Mouse (Mus musculus): ENCODE results near the gene Mfsd2a. TPM values are rescaled to one million over a fixed set of nuclear protein-coding genes. Genes with fewer than 3 reads are reported as not detected.

The Mfsd2a gene
- polyA plus RNA-seq, 1 experiment: 44.7 TPM

- TF ChIP-seq POLR2A (IDR thresholded peaks at IDR 0.05; ENCODE audit: borderline replicate concordance, extremely low read depth, insufficient read depth, insufficient read length, poor library complexity, severe bottlenecking): no peak
- TF ChIP-seq CTCF (IDR thresholded peaks at IDR 0.05; ENCODE audit: borderline replicate concordance, extremely low read depth, insufficient read depth, insufficient read length): no peak
- DNase-seq (ENCODE audit: low read depth): no peak
Observed at GRCm38 (mm10) chr4:122932239-122932978, 28.6 kb downstream of the Mfsd2a start.

DNA sequence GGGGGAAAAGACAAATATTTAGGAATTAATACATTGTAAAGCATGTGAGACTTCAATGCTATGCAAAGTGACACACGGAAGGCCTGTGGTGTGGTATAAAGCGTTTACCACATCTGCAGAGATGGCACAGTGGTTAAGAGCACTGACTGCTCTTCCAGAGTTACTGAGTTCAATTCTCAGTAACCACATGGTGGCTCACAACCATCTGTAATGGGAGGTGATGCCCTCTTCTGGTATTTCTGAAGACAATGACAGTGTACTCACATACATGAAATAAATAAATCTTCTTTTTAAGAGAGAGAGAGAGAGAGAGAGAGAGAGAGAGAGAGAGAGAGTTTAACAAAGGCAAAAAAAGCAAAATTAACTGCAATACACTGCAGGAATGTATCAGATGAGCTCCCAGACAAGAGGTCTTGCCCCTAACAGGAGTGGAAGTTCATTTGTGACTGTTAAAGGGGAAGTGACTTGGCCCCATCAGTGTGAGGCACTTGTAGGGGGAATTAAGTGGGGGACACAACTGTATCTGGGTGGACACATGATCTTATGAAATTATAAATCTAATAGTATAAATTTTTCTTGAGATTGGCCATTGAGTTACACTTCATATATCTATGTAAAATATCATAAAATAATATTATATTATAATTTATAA lies 29.9 kb downstream of the Mfsd2a start:
- no peak for TF ChIP-seq CTCF (IDR thresholded peaks at IDR 0.05; ENCODE audit: borderline replicate concordance, extremely low read depth, insufficient read depth, insufficient read length)
- no peak for TF ChIP-seq POLR2A (IDR thresholded peaks at IDR 0.05; ENCODE audit: borderline replicate concordance, extremely low read depth, insufficient read depth, insufficient read length, poor library complexity, severe bottlenecking)
- no peak for DNase-seq (ENCODE audit: low read depth)

DNA sequence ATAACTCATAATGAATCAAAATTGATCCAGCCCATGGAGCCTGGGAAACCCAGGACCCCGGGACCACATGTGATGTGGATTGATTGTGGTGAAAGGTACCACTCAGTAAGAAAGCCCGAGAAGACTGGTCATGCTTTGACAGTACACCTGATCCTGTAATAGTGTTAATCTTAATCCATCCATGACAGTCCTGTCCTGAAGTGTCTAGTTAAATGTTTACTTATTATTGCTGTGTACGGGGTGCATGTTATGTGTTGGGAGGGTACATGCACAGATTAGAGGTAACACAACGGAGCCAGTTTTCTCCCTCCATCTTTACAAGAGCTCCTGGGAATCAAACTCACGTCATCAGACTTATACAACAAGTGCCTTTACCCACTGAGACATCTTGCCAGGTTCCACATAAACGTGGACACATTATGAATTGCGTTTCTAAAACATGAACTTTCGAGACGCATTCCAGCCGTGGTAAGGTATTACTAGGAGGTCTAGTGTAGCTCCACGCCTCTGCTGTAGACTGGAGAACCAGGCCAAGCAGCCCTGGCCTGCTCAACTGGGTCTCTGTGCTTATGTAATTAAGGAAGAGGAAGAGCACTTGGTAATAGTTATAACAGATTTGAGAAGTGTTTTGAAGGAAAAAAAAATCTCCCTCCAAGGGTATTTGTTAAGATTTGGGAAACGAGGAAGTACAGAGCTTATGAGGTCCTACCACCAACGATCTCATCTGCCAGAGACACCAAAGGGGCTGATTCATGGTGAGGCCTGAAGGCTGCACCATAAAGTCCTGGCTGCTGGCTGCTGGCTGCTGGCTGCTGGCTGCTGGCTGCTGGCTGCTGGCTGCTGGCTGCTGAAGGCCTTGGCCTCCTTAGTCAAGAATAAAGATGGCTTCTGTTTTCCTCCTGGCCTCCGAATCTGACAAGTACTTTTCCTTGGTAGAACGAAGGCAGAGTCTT lies 37.3 kb downstream of the Mfsd2a start:
- no peak for DNase-seq (ENCODE audit: low read depth)
- TF ChIP-seq POLR2A (IDR thresholded peaks at IDR 0.05; ENCODE audit: borderline replicate concordance, extremely low read depth, insufficient read depth, insufficient read length, poor library complexity, severe bottlenecking) (no peak), CTCF (IDR thresholded peaks at IDR 0.05; ENCODE audit: borderline replicate concordance, extremely low read depth, insufficient read depth, insufficient read length) (no peak)

GRCm38 (mm10) chr4:122922841-122923240 lies 38.1 kb downstream of the Mfsd2a start:
- DNase-seq (ENCODE audit: low read depth): peak; percentile 50
- TF ChIP-seq CTCF (IDR thresholded peaks at IDR 0.05; ENCODE audit: borderline replicate concordance, extremely low read depth, insufficient read depth, insufficient read length) (no peak), POLR2A (IDR thresholded peaks at IDR 0.05; ENCODE audit: borderline replicate concordance, extremely low read depth, insufficient read depth, insufficient read length, poor library complexity, severe bottlenecking) (no peak)

GRCm38 (mm10) chr4:122915985-122916384 lies 45.0 kb downstream of the Mfsd2a start:
- TF ChIP-seq CTCF (IDR thresholded peaks at IDR 0.05; ENCODE audit: borderline replicate concordance, extremely low read depth, insufficient read depth, insufficient read length): no peak
- TF ChIP-seq POLR2A (IDR thresholded peaks at IDR 0.05; ENCODE audit: borderline replicate concordance, extremely low read depth, insufficient read depth, insufficient read length, poor library complexity, severe bottlenecking): no peak
- no peak for DNase-seq (ENCODE audit: low read depth)

- no peak for DNase-seq (ENCODE audit: low read depth)
- TF ChIP-seq CTCF (IDR thresholded peaks at IDR 0.05; ENCODE audit: borderline replicate concordance, extremely low read depth, insufficient read depth, insufficient read length) (no peak), POLR2A (IDR thresholded peaks at IDR 0.05; ENCODE audit: borderline replicate concordance, extremely low read depth, insufficient read depth, insufficient read length, poor library complexity, severe bottlenecking) (no peak)
Observed at GRCm38 (mm10) chr4:122914186-122914585, 46.8 kb downstream of the Mfsd2a start.

- TF ChIP-seq CTCF (IDR thresholded peaks at IDR 0.05; ENCODE audit: borderline replicate concordance, extremely low read depth, insufficient read depth, insufficient read length): peak; percentile 35; the same call in 1 of the 2 replicates
- TF ChIP-seq POLR2A (IDR thresholded peaks at IDR 0.05; ENCODE audit: borderline replicate concordance, extremely low read depth, insufficient read depth, insufficient read length, poor library complexity, severe bottlenecking): no peak
- DNase-seq (ENCODE audit: low read depth): no peak
Observed at GRCm38 (mm10) chr4:122912613-122913012, 48.4 kb downstream of the Mfsd2a start.

DNA sequence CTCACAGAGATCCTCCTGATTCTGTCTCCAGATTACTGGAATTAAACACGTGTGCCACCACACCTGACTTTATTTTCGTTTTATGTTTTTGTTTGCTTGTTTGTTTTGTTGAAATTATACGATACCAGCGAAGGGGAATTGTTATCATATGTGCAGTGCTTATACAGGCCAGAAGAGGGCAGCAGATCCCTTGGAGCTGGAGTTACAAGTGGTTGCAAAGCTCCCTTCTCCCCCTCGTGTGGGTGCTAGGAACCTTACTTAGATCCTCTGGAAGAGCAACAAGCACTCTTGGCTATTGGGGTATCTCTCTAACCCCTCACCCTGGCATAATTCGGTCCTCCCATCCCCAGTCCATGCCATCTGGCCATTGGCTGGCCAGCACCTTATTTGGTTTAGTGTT lies 50.4 kb downstream of the Mfsd2a start:
- DNase-seq (ENCODE audit: low read depth): no peak
- TF ChIP-seq CTCF (IDR thresholded peaks at IDR 0.05; ENCODE audit: borderline replicate concordance, extremely low read depth, insufficient read depth, insufficient read length) (peak; percentile 41; the same call in 1 of the 2 replicates), POLR2A (IDR thresholded peaks at IDR 0.05; ENCODE audit: borderline replicate concordance, extremely low read depth, insufficient read depth, insufficient read length, poor library complexity, severe bottlenecking) (no peak)

DNA sequence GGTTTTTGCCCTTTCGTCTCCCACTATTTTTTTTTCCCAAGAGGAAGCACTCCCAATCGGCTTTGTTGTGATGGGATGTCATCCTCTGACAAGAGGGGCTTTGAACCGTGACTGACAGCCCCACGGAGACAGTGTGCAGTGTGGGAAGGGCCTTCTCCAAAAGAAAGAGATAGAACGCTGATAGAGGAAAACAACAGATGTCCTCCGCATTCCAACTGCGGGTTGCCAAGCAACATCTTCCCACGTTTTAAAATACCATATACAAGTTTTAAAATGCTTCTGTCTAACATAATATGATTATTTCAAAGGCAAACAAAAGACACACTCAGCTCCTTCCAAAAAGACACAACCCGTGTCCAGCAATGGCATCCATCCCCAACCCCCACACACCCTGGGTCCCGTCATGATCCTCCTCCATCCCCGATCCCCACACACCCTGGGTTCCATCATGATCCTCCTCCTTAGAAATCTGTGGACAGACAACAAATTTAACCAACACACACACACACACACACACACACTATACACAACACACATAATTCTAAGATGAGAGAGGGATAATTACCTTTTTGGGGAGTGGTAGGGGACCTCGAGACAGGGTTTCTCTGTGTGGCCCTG lies 51.3 kb downstream of the Mfsd2a start:
- no peak for TF ChIP-seq POLR2A (IDR thresholded peaks at IDR 0.05; ENCODE audit: borderline replicate concordance, extremely low read depth, insufficient read depth, insufficient read length, poor library complexity, severe bottlenecking)
- TF ChIP-seq CTCF (IDR thresholded peaks at IDR 0.05; ENCODE audit: borderline replicate concordance, extremely low read depth, insufficient read depth, insufficient read length): no peak
- peak; percentile 79 for DNase-seq (ENCODE audit: low read depth)

DNA sequence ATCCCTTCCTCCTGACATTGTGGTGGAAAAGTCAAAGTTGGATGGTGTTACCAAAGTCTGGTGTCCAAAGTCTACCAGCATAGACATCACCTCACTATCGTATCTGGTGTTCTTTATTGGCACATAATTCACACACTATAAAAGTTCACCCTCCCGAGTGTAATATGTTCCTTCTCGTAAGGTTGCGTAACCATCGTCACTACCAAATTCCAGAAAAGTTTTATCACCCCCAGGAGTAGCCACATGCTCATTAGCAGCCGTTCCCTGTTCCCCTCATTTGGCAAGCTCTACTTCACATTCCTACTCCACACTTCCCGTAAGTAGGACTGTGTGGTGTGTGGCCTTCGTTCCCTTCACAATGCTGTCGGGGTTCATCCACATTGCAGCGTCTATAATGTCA lies 55.6 kb downstream of the Mfsd2a start:
- no peak for DNase-seq (ENCODE audit: low read depth)
- TF ChIP-seq POLR2A (IDR thresholded peaks at IDR 0.05; ENCODE audit: borderline replicate concordance, extremely low read depth, insufficient read depth, insufficient read length, poor library complexity, severe bottlenecking): no peak
- TF ChIP-seq CTCF (IDR thresholded peaks at IDR 0.05; ENCODE audit: borderline replicate concordance, extremely low read depth, insufficient read depth, insufficient read length): no peak

Measured in brain, embryonic 14.5 days (tissue).